Mouse (Mus musculus) lung, embryonic 14.5 days (tissue): ENCODE measurements around the gene Sarm1. TPM values are rescaled to one million over a fixed set of nuclear protein-coding genes. Genes with fewer than 3 reads are reported as not detected.

Source experiments
- ATAC-seq: fragments of 200-750 bp; cut with Nextera tagmentation; 2 replicates; pipeline ENCODE4 v1.8.0; 2017; ENCODE audit warnings: mild to moderate bottlenecking, moderate TSS enrichment, moderate library complexity; ENCODE audit not compliant: insufficient read depth
- DNase-seq: peaks from one replicate; pipeline ENCODE4 v3.0.0-alpha.2; 2015
- H3K27ac ChIP-seq: fragments of 300-500 bp; sonication (generic); 2 replicates; pipeline ENCODE4 v1.5.1; 2014; ENCODE audit warnings: low read depth, mild to moderate bottlenecking, moderate library complexity
- H3K27me3 ChIP-seq: fragments of 300-500 bp; sonication (generic); 2 replicates; pipeline ENCODE4 v1.6.1; 2014; ENCODE audit warnings: low read length, control low read depth; ENCODE audit not compliant: insufficient read depth
- H3K36me3 ChIP-seq: fragments of 300-500 bp; sonication (generic); 2 replicates; pipeline ENCODE4 v1.6.1; 2014; ENCODE audit warnings: control low read depth; ENCODE audit not compliant: insufficient read depth
- H3K4me1 ChIP-seq: fragments of 300-500 bp; sonication (generic); 2 replicates; pipeline ENCODE4 v1.6.1; 2014; ENCODE audit warnings: antibody characterized with exemption, control low read depth; ENCODE audit not compliant: insufficient read depth
- H3K4me2 ChIP-seq: fragments of 300-500 bp; sonication (generic); 2 replicates; pipeline ENCODE4 v1.6.1; 2014; ENCODE audit warnings: mild to moderate bottlenecking
- H3K4me3 ChIP-seq: fragments of 300-500 bp; sonication (generic); 2 replicates; pipeline ENCODE4 v1.5.1; 2014; ENCODE audit warnings: low read depth, low read length
- H3K9ac ChIP-seq: fragments of 300-500 bp; sonication (generic); 2 replicates; pipeline ENCODE4 v1.6.1; 2014
- H3K9me3 ChIP-seq: fragments of 300-500 bp; sonication (generic); 2 replicates; pipeline ENCODE4 v1.6.1; 2016; ENCODE audit warnings: low read depth, low read length, control low read depth
- CTCF ChIP-seq: IDR thresholded peaks from 2 replicates; pipeline ENCODE4 v1.5.1; 2016; ENCODE audit warnings: antibody characterized with exemption, low read depth
- WGBS: fragments of 180-500 bp; shearing (Covaris S2); extraction: QIAGEN DNeasy Blood & Tissue Kit; methylation state at CpG from one replicate; pipeline ENCODE4 v1.1.7; 2014; 5-methylcytosine and 5-hydroxymethylcytosine counted together
- polyA plus RNA-seq: library from polyadenylated mRNA; unstranded; fragments of >200 nt; fragmentation: Nextera tagmentation; extraction: Ambion mirVana; gene quantifications from 2 replicates; pipeline ENCODE4 v1.2.1, GENCODE M21; 2014

Gene Sarm1
- polyA plus RNA-seq = 1.2 and 1.4 TPM in 2 replicates

DNA sequence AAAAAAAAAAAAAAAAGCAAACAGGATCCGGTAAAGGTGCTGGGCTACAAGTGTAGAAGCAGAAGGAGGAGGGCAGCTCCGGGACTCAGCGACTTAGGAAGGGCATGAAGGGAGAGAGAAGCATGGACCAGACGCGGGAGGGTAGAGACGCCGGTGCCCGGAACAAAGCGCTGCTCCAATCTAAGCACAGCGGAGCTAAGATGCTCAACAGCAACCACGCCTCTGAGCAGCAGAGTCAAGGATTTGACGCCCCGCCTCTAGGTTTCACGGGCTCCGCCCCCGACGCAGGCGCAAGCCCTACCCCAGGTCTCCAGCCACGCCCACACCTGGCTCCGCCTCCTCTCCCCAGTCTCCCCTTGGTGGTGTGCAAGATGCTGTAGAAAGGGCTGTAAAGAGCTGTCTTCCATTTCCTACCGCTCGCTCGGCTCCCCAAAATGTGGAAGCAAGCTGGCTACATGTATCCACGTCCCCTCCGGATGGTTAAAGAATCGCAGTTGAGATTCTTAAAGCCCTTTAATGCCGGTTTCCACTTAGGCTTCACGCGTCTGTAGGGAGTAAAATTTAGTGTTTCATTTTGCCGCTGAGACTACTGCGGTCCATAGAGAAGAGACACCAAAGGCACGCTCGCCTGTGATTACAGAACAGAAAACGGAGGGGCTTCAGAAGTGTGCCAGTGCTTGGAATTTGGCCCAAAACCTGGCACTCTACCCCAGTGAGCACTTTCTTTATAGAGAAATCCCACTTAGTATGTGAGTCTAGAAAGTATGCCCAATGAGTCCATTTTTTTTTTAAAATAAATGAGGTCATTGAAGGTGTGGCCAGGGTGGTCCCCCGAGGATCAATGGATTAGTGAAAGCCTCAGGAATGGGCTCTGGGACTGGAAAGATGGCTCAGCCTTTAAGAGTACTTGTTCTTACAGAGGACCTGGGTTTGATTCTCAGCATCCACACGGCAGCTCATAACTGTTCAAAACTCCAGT is at the start of gene Sarm1:
Gene Sarm1, minus strand, starts transcription at position 211 of the 979 bp plus-strand sequence.
- Histone ChIP-seq H3K36me3 (no peaks in the 10 kb centered on the region), H3K9ac (peak within 1 kb of the TSS; percentile 41), H3K27me3 (peaks cover 56% of the 10 kb centered on the region), H3K4me2 (peak within 1 kb of the TSS; percentile 99), H3K4me1 (0 out of 2 replicates have a peak, but pooled peaks cover 4% of the 10 kb centered on the region), H3K4me3 (peak within 1 kb of the TSS; percentile 50), H3K9me3 (no peaks in the 10 kb centered on the region), H3K27ac (no peak within 1 kb of the TSS)
- 0 out of 2 replicates have a peak, but pooled peaks have one; percentile 15 for TF ChIP-seq CTCF
- DNase-seq (peak; percentile 98), ATAC-seq (peak; percentile 94)
- WGBS = 3% methylated on average over 36 of the region's 36 CpGs

- H3K36me3 ChIP-seq = peaks cover 49% of the 10 kb centered on the region
- no peak for ATAC-seq
- WGBS = 50% methylated on average over 8 of the region's 8 CpGs
These were observed 47.6 kb upstream of the Sarm1 start for GRCm38 (mm10) chr11:78545181-78545580.

GRCm38 (mm10) chr11:78544449-78545111 is 47.0 kb upstream of the Sarm1 start:
- Histone ChIP-seq H3K9ac (no peak overlapping the region), H3K36me3 (peaks cover 55% of the 10 kb centered on the region), H3K27ac (no peak overlapping the region), H3K27me3 (no peaks in the 10 kb centered on the region), H3K4me1 (peaks cover 5% of the 10 kb centered on the region), H3K4me3 (no peak overlapping the region), H3K4me2 (no peak overlapping the region), H3K9me3 (no peaks in the 10 kb centered on the region)
- 0 out of 2 replicates have a peak, but pooled peaks have one; percentile 2 for TF ChIP-seq CTCF
- ATAC-seq = 0 out of 2 replicates have a peak, but pooled peaks have one; percentile 28
- DNase-seq = no peak
- 95% methylated on average over 7 of the region's 7 CpGs for WGBS

More at GRCm38 (mm10) chr11:78545181-78545580, 47.6 kb upstream of the Sarm1 start:
- DNase-seq = no peak
- H3K4me1 ChIP-seq = peaks cover 5% of the 10 kb centered on the region
- TF ChIP-seq CTCF = no peak
- no peaks in the 10 kb centered on the region for H3K27me3 ChIP-seq
- H3K4me2 ChIP-seq = no peak overlapping the region
- H3K27ac ChIP-seq = no peak overlapping the region
- no peak overlapping the region for H3K9ac ChIP-seq
- H3K9me3 ChIP-seq = no peaks in the 10 kb centered on the region
- no peak overlapping the region for H3K4me3 ChIP-seq

DNA sequence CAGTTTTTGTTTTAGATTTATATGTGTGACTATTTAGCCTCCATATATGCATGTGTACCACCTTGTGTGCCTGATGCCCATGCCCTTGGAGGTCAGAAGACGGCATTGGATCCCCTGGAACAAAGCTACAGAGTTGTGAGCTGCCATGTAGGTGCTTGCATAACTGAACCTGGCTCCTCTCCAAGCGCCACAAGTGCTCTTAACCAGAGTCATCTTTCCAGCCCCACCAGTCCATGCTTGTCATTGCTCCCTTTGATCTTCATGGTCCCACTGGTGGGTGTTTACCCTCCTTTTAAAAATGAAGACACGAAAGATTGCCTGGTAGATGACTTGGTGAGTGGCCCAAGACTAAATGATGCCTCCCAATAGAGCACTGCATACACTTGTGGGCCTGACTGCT is 42.8 kb upstream of the Sarm1 start:
- Histone ChIP-seq H3K9me3 (no peaks in the 10 kb centered on the region), H3K4me1 (0 out of 2 replicates have a peak, but pooled peaks cover 6% of the 10 kb centered on the region), H3K27me3 (no peaks in the 10 kb centered on the region), H3K4me2 (no peak overlapping the region), H3K36me3 (peaks cover 59% of the 10 kb centered on the region), H3K27ac (no peak overlapping the region), H3K4me3 (no peak overlapping the region), H3K9ac (no peak overlapping the region)
- no peak for ATAC-seq
- no peak for DNase-seq
- WGBS = 65% methylated on average over 3 of the region's 3 CpGs
- no peak for TF ChIP-seq CTCF

DNA sequence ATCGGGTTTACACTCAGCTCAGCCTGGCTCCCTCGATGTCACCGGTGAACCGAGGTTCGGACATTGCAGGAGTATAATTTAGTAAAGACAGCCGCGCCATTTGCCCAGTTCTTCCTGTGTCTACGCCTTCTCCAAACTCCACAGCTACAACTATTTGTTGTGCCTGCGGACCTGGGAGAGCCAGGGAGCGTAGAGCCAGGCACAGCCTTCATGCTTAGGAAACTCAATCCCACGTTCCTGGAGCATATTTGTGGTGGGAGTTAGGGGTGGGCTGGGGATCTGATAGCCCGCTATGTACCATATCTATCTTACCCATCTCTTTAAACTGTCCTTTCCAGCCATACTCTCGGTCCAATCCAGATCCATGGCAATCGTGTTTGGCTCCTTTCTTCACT is 39.1 kb upstream of the Sarm1 start:
- DNase-seq (no peak), ATAC-seq (no peak)
- H3K27me3 ChIP-seq = no peaks in the 10 kb centered on the region
- TF ChIP-seq CTCF = no peak
- H3K27ac ChIP-seq = peak overlapping the region; percentile 85
- peaks cover 35% of the 10 kb centered on the region for H3K36me3 ChIP-seq
- H3K9me3 ChIP-seq = no peaks in the 10 kb centered on the region
- WGBS = under 1% methylated on average over 14 of the region's 14 CpGs
- H3K9ac ChIP-seq = peak overlapping the region; percentile 89
- H3K4me3 ChIP-seq = peak overlapping the region; percentile 80
- 0 out of 2 replicates have a peak, but pooled peaks cover 12% of the 10 kb centered on the region for H3K4me1 ChIP-seq
- peak overlapping the region; percentile 92 for H3K4me2 ChIP-seq

- peak within 1 kb of the TSS; percentile 92 for H3K4me2 ChIP-seq
- ATAC-seq (peak; percentile 98), DNase-seq (peak; percentile 99)
- peak within 1 kb of the TSS; percentile 92 for H3K27ac ChIP-seq
- H3K27me3 ChIP-seq = no peaks in the 10 kb centered on the region
- H3K9me3 ChIP-seq = no peaks in the 10 kb centered on the region
- under 1% methylated on average over 52 of the region's 52 CpGs for WGBS
- peaks cover 30% of the 10 kb centered on the region for H3K36me3 ChIP-seq
- peak within 1 kb of the TSS; percentile 80 for H3K4me3 ChIP-seq
- 0 out of 2 replicates have a peak, but pooled peaks cover 12% of the 10 kb centered on the region for H3K4me1 ChIP-seq
- peak within 1 kb of the TSS; percentile 89 for H3K9ac ChIP-seq
- TF ChIP-seq CTCF = no peak
These were observed 38.6 kb upstream of the Sarm1 start, which contains the start of the genes Tnfaip1 and Ift20 for GRCm38 (mm10) chr11:78536080-78536689. Gene Tnfaip1 (minus strand): TSS chr11:78536332. Gene Ift20 (plus strand): TSS chr11:78536361.
